Mouse (Mus musculus): Measurements from ENCODE around the gene Six3.

Six3 gene

DNA sequence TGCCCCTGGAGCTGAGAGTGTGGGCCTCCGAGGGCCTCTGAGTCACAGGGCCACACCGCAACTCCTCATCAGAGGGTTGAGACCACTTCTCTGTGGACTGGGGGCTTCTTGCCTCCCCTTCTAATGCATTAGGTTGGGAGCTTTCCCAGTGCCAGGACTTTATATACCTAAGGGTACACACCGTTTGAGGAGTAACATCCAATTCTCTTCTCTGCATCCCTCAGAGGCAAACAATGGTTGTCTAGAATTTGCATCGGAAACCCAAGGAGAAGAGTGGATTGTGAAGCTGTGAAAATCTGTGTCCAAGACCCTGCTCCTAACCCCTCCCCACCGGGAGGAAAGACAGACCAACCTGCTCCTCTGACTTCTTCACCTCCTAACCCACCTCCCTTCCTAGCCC is 14.3 kb downstream of the Six3 start:
- DNase-seq, result no peak

DNA sequence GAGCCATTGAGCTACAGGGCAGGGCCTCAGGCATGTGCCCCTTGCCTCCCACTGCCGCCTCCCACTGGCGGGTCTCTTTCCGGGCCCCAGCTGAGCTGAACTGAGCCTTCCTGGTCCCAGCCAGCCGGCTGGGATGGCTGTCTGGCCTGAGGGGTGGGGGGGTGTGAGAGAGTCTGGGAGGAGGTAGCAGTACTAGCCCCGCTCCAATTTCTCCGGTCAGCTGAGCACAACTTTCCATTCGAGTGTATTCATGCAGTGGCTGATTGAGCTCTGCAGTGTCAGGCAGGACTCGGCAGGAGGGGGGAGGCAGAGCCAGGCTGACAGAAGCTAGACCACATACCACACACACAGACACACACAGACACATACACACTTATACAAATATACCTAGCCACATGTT is 15.4 kb downstream of the Six3 start:
- DNase-seq, result no peak

DNA sequence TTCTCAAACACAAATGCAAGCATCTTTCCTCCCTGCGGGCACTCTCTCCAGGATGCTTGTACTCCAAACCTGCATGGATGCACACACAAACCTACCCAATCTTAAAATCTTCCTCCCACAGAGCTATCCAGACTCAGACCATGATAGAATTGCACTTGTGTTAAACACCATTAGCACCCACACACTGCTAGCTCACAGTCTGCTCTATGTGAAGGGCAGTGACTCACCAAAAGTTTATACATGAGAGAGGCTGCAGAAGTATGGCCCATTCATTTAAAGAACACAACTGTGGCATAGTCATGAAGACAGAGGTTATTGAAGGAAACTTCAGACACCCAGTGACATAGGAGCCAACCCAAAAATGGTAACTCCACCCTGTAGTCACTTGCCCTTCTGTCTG is 16.0 kb downstream of the Six3 start:
- DNase-seq, result no peak

DNA sequence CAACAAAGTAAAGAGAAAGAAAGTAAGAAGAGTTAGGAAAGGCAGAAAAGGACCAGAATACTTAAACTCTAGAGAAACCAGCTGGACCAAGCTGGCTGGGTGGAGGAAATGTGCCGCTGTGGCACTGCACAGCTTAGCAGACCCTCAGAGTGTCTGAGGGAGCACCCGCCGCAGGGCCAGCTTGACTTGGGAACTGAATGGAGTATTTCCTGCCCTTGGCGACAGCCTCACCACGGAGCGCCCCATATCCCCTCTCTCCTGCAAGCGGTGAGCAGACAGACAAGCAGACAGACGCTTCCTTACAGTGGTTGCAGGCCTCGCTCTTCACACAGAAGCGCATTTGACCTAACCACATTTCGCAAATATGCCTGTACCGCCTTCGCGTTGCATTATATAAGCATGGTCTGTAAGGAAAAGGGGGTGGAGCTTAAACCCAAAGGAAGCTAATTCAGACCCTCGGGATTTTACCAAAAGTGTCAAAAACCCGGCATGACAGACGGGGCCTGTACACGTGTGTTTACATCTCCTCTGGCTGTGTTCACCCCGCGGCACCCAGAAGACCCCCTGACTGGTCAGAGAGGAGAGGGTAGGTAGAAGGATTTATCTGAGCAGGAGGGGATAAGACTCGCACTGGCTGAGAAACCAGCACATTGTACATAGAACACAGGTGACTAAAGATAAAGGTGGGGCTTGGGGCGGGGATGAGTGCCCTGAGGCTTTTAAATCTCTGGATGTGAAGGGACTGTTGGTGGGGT is 17.1 kb downstream of the Six3 start:
- DNase-seq, result no peak

DNA sequence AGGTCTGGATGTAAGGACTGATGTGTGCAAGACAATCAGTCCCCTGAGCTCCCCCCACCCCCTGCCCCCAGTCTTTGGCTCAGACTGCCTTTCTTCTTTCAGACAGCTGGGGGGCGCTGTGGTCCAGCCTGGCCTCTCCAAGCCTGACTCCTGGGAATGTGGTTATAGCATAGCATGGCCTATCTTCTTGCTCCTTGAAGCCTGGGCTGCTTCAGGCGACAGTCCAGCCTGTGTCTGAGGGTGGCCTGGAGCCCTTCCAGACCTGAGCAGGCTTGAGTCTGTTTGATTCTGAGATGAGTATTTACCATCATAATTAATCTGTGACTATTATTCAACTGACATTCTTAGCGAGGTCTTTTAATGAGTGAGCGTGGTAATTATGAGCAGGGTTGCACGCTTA is 17.7 kb downstream of the Six3 start:
- no peak for DNase-seq

DNA sequence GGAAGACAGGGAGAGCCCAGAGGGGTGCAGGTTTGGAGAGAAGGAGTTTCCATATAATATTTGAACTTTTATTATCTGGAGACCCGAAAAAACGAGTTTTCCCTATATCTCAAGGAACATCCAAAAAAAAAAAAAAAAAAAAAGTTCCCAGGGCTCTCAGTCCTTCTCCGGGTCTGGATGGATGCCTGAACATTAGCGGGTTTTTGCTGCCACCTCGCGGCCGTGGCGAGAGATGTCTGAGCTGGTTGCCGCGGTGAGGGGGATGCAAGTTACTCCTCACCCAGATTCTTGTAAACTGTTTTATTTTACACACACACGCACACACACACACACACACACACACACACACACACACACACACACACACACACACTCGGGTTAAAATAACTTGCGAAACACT is 20.2 kb downstream of the Six3 start:
- peak; percentile 75 for DNase-seq

DNA sequence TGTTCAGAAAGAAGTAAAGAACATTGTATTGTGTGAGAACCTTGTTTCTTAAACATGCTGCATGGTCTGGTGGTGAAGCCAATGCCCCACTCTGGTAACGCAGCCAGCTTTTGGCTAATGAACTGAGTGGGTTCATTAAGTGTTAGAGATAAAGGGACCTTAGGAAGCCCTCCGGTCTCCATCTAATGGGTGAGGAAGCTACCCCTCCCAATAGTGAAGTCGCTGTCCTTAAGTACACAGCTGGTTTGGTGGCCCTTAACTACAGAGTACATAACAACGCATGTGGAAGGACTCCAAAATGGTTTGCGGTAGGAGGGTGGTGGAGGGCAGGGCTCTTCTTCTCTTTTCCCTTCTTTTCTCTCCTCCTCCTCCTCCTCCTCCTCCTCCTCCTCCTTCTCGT is 24.5 kb downstream of the Six3 start:
- DNase-seq, result no peak

DNA sequence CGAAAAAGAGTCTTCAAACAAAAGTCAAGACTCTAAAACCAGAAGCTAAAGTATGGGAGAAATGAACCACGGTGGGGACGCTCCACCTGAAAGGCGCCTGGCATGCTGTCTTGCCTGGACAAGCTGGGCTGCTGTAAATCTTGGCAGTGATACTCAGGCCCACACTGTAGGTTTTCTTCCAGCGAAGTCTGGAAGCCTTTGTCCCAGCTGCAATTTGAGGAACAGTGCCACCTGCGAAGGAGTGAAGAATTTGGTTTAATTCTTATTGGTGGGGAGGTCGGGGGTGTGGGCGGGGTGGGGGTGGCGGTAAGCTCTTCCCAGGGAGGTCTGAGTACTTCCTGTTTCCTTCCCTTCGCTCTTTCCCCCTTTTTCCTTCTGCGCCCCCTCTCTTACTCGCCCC is 31.9 kb downstream of the Six3 start:
- DNase-seq, result no peak

DNA sequence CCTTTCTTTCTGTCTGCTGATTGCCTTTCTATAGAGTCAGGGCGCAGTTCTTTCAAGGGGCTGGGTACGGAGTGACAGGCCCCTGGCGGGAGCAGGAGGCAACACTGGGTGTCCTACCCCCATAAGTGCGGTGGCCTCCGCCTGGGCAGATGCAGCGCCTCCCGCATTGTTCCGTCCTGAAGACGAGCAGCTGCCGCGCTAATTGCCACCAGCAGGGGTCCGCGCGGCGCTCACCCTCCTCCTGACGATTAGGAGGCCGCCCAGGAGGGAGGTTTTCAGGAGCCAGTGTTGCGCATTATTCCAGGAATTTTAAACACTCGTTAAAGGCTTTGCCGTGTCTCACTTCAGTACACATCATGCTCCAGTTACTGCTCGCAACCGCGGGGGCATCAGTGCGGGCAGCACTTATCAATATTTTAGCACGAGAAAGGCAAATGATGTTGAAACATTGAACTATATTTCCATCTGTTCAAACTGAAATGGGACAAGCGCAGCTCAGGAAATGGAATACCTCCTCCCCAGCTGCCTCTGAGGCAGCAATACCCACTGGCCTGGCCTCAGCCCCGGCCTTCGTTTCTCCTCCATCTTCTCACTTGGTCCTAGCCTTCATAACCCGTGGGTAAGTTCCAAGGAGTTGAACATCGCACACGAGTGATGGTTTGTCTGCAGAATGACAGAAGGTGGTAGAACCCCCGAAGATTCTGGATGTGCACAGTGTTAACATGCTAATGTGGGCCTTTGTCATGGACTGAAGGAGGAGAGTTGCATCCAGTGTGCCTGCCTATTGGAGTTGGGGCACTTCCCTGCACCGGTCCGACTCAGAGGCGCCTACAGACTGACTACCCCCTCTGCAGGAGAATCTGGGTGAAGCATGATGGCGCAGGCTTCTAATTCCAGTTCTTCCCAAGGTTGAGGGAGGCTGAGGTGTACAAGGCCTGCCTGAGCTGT is 32.6 kb downstream of the Six3 start:
- DNase-seq, result peak; percentile 19

DNA sequence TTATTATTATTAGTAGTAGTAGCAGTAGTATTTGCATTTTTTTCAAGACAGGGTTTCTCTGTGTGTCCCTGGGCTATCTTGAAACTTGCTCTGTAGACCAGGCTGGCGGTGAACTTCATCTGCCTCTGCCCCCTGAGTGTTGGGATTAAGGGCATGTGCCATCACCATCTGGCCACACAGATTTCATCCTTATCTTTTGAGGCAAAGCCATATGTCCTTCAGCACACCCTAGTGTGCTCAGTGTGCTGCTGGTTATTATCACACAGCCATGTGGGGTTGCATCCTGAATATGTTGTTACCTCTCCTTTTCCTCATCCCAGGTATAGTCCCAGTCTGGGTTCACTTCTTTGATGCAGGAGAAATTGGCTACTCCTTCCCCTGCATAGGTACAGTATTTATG is 46.6 kb downstream of the Six3 start:
- no peak for DNase-seq

DNA sequence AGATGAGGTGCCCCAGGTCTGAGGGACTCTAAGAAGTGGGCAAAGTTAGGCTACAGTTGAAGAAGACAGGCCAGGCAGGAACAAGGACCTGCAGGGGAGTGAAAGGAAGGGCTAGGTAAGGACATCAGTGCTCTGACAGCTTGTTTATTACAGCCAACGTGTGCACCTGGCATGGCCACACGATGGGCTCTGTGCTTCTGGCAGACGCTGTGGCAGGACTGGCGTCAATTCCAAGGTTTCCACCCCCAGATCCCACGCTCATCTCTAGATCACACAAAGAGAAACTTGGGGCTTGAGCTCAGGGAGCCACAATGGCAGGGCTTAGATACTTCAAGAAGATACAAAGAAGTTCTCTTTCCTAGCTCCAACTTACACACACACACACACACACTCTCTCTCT is 48.1 kb downstream of the Six3 start:
- DNase-seq, result no peak

DNA sequence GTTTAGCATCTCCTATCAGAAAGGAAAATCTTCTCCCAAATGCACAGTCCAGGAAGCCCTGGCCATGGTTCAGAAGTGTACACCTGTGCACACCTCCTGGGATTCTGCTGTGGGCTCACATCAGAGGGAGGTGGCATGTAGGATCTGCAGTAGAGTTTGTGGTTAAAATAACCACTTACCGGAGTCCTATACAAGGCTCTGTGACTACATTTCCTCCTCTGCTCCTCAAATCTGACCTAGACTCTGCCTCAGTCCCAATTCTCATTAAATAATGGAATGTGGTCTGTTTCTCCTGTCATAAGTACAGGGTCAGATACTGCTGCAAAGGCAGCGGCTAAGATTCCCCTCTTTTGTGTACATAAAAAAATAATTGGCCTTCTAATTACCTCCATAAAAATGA is 50.8 kb downstream of the Six3 start:
- no peak for DNase-seq

DNA sequence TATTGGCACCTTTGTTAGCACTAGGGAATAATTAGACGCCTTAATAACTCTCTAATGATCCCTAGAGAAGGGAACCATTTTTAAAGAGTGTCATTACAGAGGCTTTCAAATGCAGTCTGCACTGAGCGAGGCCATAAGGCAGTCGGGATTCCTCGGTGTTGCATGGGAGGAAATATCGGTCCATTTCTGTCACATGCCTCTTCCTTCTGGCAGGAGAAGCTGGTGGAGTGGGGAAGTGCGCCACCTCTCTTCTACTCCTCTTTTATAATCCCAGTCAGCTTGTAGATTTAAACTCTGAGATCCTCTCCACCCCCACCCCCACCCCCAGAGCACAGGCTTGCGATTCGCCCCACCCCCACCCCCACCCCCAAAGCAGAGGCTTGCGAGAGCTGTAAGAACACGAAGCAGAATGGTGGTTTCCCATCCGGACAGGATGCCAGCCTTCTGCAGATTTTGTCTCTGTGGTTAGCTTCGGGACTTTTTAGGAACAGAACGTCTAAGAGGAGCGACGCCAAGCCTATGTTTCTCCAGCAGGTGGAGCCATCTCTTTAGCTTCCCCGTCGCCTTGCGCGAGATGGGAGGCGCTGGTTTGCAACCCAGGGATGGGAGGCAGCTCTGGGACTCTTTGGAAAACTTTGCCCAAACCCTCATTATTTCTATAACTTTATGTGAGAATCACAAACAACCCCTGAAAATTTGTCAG is 51.4 kb downstream of the Six3 start:
- peak; percentile 68 for DNase-seq
